Mouse (Mus musculus) forebrain, embryonic 10.5 days (tissue): ENCODE results near the gene Hexa. TPM values are rescaled to one million over a fixed set of nuclear protein-coding genes. Genes with fewer than 3 reads are reported as not detected.

Experiments
- DNase-seq: peaks from one replicate; pipeline ENCODE4 v3.0.0-alpha.2; 2017; ENCODE audit warnings: low spot score; ENCODE audit errors: extremely low spot score
- H3K27ac ChIP-seq: fragments of 300-500 bp; sonication (generic); 2 replicates; pipeline ENCODE4 v1.5.1; 2016; ENCODE audit warnings: mild to moderate bottlenecking
- H3K27me3 ChIP-seq: fragments of 300-500 bp; sonication (generic); 2 replicates; pipeline ENCODE4 v1.6.1; 2016; ENCODE audit warnings: mild to moderate bottlenecking; ENCODE audit not compliant: poor library complexity, severe bottlenecking
- H3K36me3 ChIP-seq: fragments of 300-500 bp; sonication (generic); replicated peaks from 2 replicates; pipeline ENCODE4 v1.6.1; 2016; ENCODE audit warnings: mild to moderate bottlenecking, moderate library complexity
- H3K4me1 ChIP-seq: fragments of 300-500 bp; sonication (generic); 2 replicates; pipeline ENCODE4 v1.6.1; 2016
- H3K4me3 ChIP-seq: fragments of 300-500 bp; sonication (generic); 2 replicates; pipeline ENCODE4 v1.5.1; 2016; ENCODE audit warnings: mild to moderate bottlenecking, moderate library complexity
- H3K9me3 ChIP-seq: fragments of 300-500 bp; sonication (generic); 2 replicates; pipeline ENCODE4 v1.6.1; 2016; ENCODE audit warnings: mild to moderate bottlenecking, moderate library complexity
- WGBS: fragments of 180-500 bp; shearing (Covaris S2); methylation state at CpG from one replicate; pipeline ENCODE4 v1.1.7; 2016; 5-methylcytosine and 5-hydroxymethylcytosine counted together
- polyA plus RNA-seq: library from polyadenylated mRNA; unstranded; fragments of >200 nt; fragmentation: Nextera tagmentation; extraction: Ambion mirVana; gene quantifications from 2 replicates; pipeline ENCODE4 v1.2.1, GENCODE M21; 2016

The Hexa gene
- 41.8 and 42.9 TPM in 2 replicates for polyA plus RNA-seq

- 4% methylated on average over 55 of the region's 55 CpGs for WGBS
- peak; percentile 90 for DNase-seq
- Histone ChIP-seq H3K27me3 (peaks cover 15% of the 10 kb centered on the region), H3K27ac (peak within 1 kb of the TSS; percentile 84), H3K4me1 (peaks cover 24% of the 10 kb centered on the region), H3K36me3 (no peaks in the 10 kb centered on the region), H3K9me3 (no peaks in the 10 kb centered on the region), H3K4me3 (peak within 1 kb of the TSS; percentile 69)
Measured at GRCm38 (mm10) chr9:59539441-59540137, at the start of gene Hexa, which contains the start of gene Tmem202. Gene Hexa (plus strand): TSS chr9:59539540. Gene Tmem202 (minus strand): TSS chr9:59539847.

- Histone ChIP-seq H3K36me3 (no peaks in the 10 kb centered on the region), H3K9me3 (no peaks in the 10 kb centered on the region), H3K4me1 (peaks cover 6% of the 10 kb centered on the region; the same call in 1 of the 2 replicates), H3K27ac (no peak overlapping the region), H3K27me3 (no peaks in the 10 kb centered on the region), H3K4me3 (no peak overlapping the region)
- no peak for DNase-seq
- 74% methylated on average over 1 of the region's 1 CpGs for WGBS
Measured at GRCm38 (mm10) chr9:59508146-59508545, 31.2 kb upstream of the Hexa start.

- no peaks in the 10 kb centered on the region for H3K36me3 ChIP-seq
- no peak overlapping the region for H3K4me3 ChIP-seq
- DNase-seq, result no peak
- no peak overlapping the region for H3K27ac ChIP-seq
- no peaks in the 10 kb centered on the region for H3K27me3 ChIP-seq
- no peaks in the 10 kb centered on the region for H3K9me3 ChIP-seq
- H3K4me1 ChIP-seq, result peaks cover 9% of the 10 kb centered on the region
- WGBS, result 53% methylated on average over 4 of the region's 4 CpGs
Measured at GRCm38 (mm10) chr9:59512381-59512780, 27.0 kb upstream of the Hexa start.

- no peaks in the 10 kb centered on the region for H3K36me3 ChIP-seq
- no peaks in the 10 kb centered on the region for H3K9me3 ChIP-seq
- WGBS, result 77% methylated on average over 3 of the region's 3 CpGs
- H3K27me3 ChIP-seq, result no peaks in the 10 kb centered on the region
- H3K27ac ChIP-seq, result no peak overlapping the region
- peaks cover 9% of the 10 kb centered on the region for H3K4me1 ChIP-seq
- no peak overlapping the region for H3K4me3 ChIP-seq
- no peak for DNase-seq
Measured at GRCm38 (mm10) chr9:59515069-59515468, 24.3 kb upstream of the Hexa start.

GRCm38 (mm10) chr9:59517127-59517526 is 22.2 kb upstream of the Hexa start:
- no peaks in the 10 kb centered on the region for H3K27me3 ChIP-seq
- peaks cover 9% of the 10 kb centered on the region for H3K4me1 ChIP-seq
- no peak overlapping the region for H3K4me3 ChIP-seq
- no peaks in the 10 kb centered on the region for H3K36me3 ChIP-seq
- no peak for DNase-seq
- 60% methylated on average over 7 of the region's 7 CpGs for WGBS
- no peaks in the 10 kb centered on the region for H3K9me3 ChIP-seq
- no peak overlapping the region for H3K27ac ChIP-seq

GRCm38 (mm10) chr9:59518976-59519375 is 20.4 kb upstream of the Hexa start:
- no peaks in the 10 kb centered on the region for H3K9me3 ChIP-seq
- 91% methylated on average over 5 of the region's 5 CpGs for WGBS
- no peaks in the 10 kb centered on the region for H3K27me3 ChIP-seq
- no peak overlapping the region for H3K4me3 ChIP-seq
- H3K27ac ChIP-seq, result no peak overlapping the region
- peaks cover 6% of the 10 kb centered on the region for H3K4me1 ChIP-seq
- no peak for DNase-seq
- no peaks in the 10 kb centered on the region for H3K36me3 ChIP-seq

GRCm38 (mm10) chr9:59519396-59519795 is 19.9 kb upstream of the Hexa start:
- H3K27ac ChIP-seq, result no peak overlapping the region
- no peaks in the 10 kb centered on the region for H3K27me3 ChIP-seq
- DNase-seq, result no peak
- 84% methylated on average over 2 of the region's 2 CpGs for WGBS
- H3K9me3 ChIP-seq, result no peaks in the 10 kb centered on the region
- H3K4me3 ChIP-seq, result no peak overlapping the region
- H3K4me1 ChIP-seq, result peaks cover 6% of the 10 kb centered on the region
- no peaks in the 10 kb centered on the region for H3K36me3 ChIP-seq

GRCm38 (mm10) chr9:59522906-59523305 is 16.4 kb upstream of the Hexa start:
- no peaks in the 10 kb centered on the region for H3K27me3 ChIP-seq
- WGBS, result 76% methylated on average over 4 of the region's 4 CpGs
- H3K36me3 ChIP-seq, result no peaks in the 10 kb centered on the region
- H3K4me1 ChIP-seq, result no peaks in the 10 kb centered on the region
- no peak overlapping the region for H3K27ac ChIP-seq
- H3K9me3 ChIP-seq, result no peaks in the 10 kb centered on the region
- no peak overlapping the region for H3K4me3 ChIP-seq
- DNase-seq, result no peak

- no peak for DNase-seq
- 84% methylated on average over 6 of the region's 6 CpGs for WGBS
Measured at GRCm38 (mm10) chr9:59526727-59527126, 12.6 kb upstream of the Hexa start.

GRCm38 (mm10) chr9:59527580-59527979 is 11.8 kb upstream of the Hexa start:
- 80% methylated on average over 3 of the region's 3 CpGs for WGBS
- no peak overlapping the region for H3K27ac ChIP-seq
- DNase-seq, result no peak
- no peaks in the 10 kb centered on the region for H3K9me3 ChIP-seq
- H3K4me3 ChIP-seq, result no peak overlapping the region
- peaks cover 13% of the 10 kb centered on the region for H3K4me1 ChIP-seq
- no peaks in the 10 kb centered on the region for H3K36me3 ChIP-seq
- H3K27me3 ChIP-seq, result no peaks in the 10 kb centered on the region

More at GRCm38 (mm10) chr9:59526727-59527126, 12.6 kb upstream of the Hexa start:
- Histone ChIP-seq H3K27me3 (no peaks in the 10 kb centered on the region), H3K36me3 (no peaks in the 10 kb centered on the region), H3K9me3 (no peaks in the 10 kb centered on the region), H3K4me1 (peaks cover 5% of the 10 kb centered on the region), H3K27ac (no peak overlapping the region), H3K4me3 (no peak overlapping the region)

- WGBS, result 93% methylated on average over 2 of the region's 2 CpGs
- Histone ChIP-seq H3K36me3 (no peaks in the 10 kb centered on the region), H3K4me1 (peaks cover 16% of the 10 kb centered on the region), H3K4me3 (no peak overlapping the region), H3K27ac (no peak overlapping the region), H3K9me3 (no peaks in the 10 kb centered on the region), H3K27me3 (no peaks in the 10 kb centered on the region)
- DNase-seq, result no peak
Measured at GRCm38 (mm10) chr9:59528274-59528673, 11.1 kb upstream of the Hexa start.

- H3K4me3 ChIP-seq, result no peak overlapping the region
- no peaks in the 10 kb centered on the region for H3K9me3 ChIP-seq
- peak overlapping the region; percentile 48 for H3K27ac ChIP-seq
- H3K27me3 ChIP-seq, result no peaks in the 10 kb centered on the region
- H3K36me3 ChIP-seq, result no peaks in the 10 kb centered on the region
- WGBS, result 25% methylated on average over 5 of the region's 5 CpGs
- no peak for DNase-seq
- peaks cover 21% of the 10 kb centered on the region for H3K4me1 ChIP-seq
Measured at GRCm38 (mm10) chr9:59531645-59532044, 7.7 kb upstream of the Hexa start.

GRCm38 (mm10) chr9:59533422-59533821 is 5.9 kb upstream of the Hexa start:
- Histone ChIP-seq H3K27me3 (peaks cover 8% of the 10 kb centered on the region), H3K36me3 (no peaks in the 10 kb centered on the region), H3K4me3 (no peak overlapping the region), H3K27ac (no peak overlapping the region), H3K4me1 (peaks cover 21% of the 10 kb centered on the region), H3K9me3 (no peaks in the 10 kb centered on the region)
- no peak for DNase-seq
- 86% methylated on average over 2 of the region's 2 CpGs for WGBS
